Comparison of ENCODE assay signal across 8 mouse cellular contexts in genomic region chr7:16298927-16299326, GRCm38 (mm10). TPM values are rescaled to one million over a fixed set of nuclear protein-coding genes. Genes with fewer than 3 reads are reported as not detected.
DNase-seq lines count a peak whose midpoint lies in the region; ATAC-seq and TF ChIP-seq lines count a peak whose summit lies in the region.

No protein-coding gene starts in this region.

- peak overlapping the region; percentile 88 for H3K4me3 ChIP-seq in cerebellum, adult 2 months (replicated peaks; ENCODE audit: insufficient read depth, low read depth, low read length)
- 0 out of 2 replicates have a peak overlapping the region, but pooled peaks have one; percentile 41 for H3K4me3 ChIP-seq in lung, embryonic 14.5 days (ENCODE audit: low read depth, low read length)
- H3K4me3 ChIP-seq in limb, embryonic 11.5 days (ENCODE audit: low read depth, low read length), result peak overlapping the region; percentile 47; the same call in 1 of the 2 replicates
- no peak overlapping the region for H3K4me3 ChIP-seq in stomach, embryonic 15.5 days (replicated peaks)

- TF ChIP-seq POLR2A in cerebellum, adult 2 months (IDR thresholded peaks at IDR 0.05; ENCODE audit: borderline replicate concordance, insufficient read depth, low read length), result no peak

- H3K9ac ChIP-seq in lung, embryonic 14.5 days, result no peak overlapping the region
- H3K9ac ChIP-seq in limb, embryonic 11.5 days (ENCODE audit: low read length), result no peak overlapping the region; the same call in 1 of the 2 replicates
- no peak overlapping the region for H3K9ac ChIP-seq in stomach, embryonic 15.5 days

- no peaks in the 10 kb centered on the region for H3K9me3 ChIP-seq in lung, embryonic 14.5 days (ENCODE audit: low read depth, low read length)
- H3K9me3 ChIP-seq in limb, embryonic 11.5 days (ENCODE audit: control insufficient read depth, low read length), result no peaks in the 10 kb centered on the region; the same call in 1 of the 2 replicates
- no peaks in the 10 kb centered on the region for H3K9me3 ChIP-seq in stomach, embryonic 15.5 days

- no peaks in the 10 kb centered on the region for H3K36me3 ChIP-seq in lung, embryonic 14.5 days (ENCODE audit: insufficient read depth)
- no peaks in the 10 kb centered on the region for H3K36me3 ChIP-seq in limb, embryonic 11.5 days (ENCODE audit: control insufficient read depth, insufficient read depth, low read length)
- no peaks in the 10 kb centered on the region for H3K36me3 ChIP-seq in stomach, embryonic 15.5 days

- no peak for ATAC-seq in lung, embryonic 14.5 days (ENCODE audit: insufficient read depth)
- ATAC-seq in limb, embryonic 11.5 days (ENCODE audit: insufficient number of reproducible peaks, low FRiP score, low TSS enrichment, low read depth), result no peak
- no peak for ATAC-seq in stomach, embryonic 15.5 days (ENCODE audit: insufficient read depth, low FRiP score, low read depth)

- no peak for TF ChIP-seq CTCF in cerebellum, adult 2 months (IDR thresholded peaks at IDR 0.05; ENCODE audit: borderline replicate concordance, insufficient read depth, low read depth, low read length)
- TF ChIP-seq CTCF in lung, embryonic 14.5 days (IDR thresholded peaks at IDR 0.05; ENCODE audit: low read depth), result no peak

- no peaks in the 10 kb centered on the region for H3K27me3 ChIP-seq in cerebellum, adult 2 months (ENCODE audit: control insufficient read depth, insufficient read depth, low read length)
- no peaks in the 10 kb centered on the region for H3K27me3 ChIP-seq in lung, embryonic 14.5 days (ENCODE audit: insufficient read depth, low read length)
- no peaks in the 10 kb centered on the region for H3K27me3 ChIP-seq in limb, embryonic 11.5 days (ENCODE audit: control insufficient read depth, insufficient read depth, low read length)
- no peaks in the 10 kb centered on the region for H3K27me3 ChIP-seq in stomach, embryonic 15.5 days (replicated peaks)

- peak overlapping the region; percentile 81 for H3K4me2 ChIP-seq in lung, embryonic 14.5 days
- peak overlapping the region; percentile 79; the same call in 1 of the 2 replicates for H3K4me2 ChIP-seq in limb, embryonic 11.5 days (ENCODE audit: low read depth, severe bottlenecking)
- H3K4me2 ChIP-seq in stomach, embryonic 15.5 days, result peak overlapping the region; percentile 89; the same call in 1 of the 2 replicates

- DNase-seq in cerebellum, adult 2 months, result no peak
- no peak for DNase-seq in cerebellum, postnatal 10 days
- DNase-seq in lung, embryonic 14.5 days, result no peak
- DNase-seq in lung, postnatal 4 days, result no peak
- DNase-seq in limb, embryonic 11.5 days (ENCODE audit: low spot score), result no peak
- DNase-seq in adrenal gland, adult 18-20 months (ENCODE audit: low spot score in 2 of 2), result no peak
- DNase-seq in ovary, postnatal 10 days (ENCODE audit: low spot score), result no peak

- 77% methylated on average over 5 of the region's 5 CpGs for WGBS in cerebellum, adult 2 months
- WGBS in lung, embryonic 14.5 days, result 68% methylated on average over 5 of the region's 5 CpGs
- 80% methylated on average over 5 of the region's 5 CpGs for WGBS in limb, embryonic 11.5 days
- 82% methylated on average over 5 of the region's 5 CpGs for WGBS in stomach, embryonic 15.5 days

- H3K27ac ChIP-seq in cerebellum, adult 2 months (ENCODE audit: insufficient read depth, low read length), result peak overlapping the region; percentile 91
- no peak overlapping the region for H3K27ac ChIP-seq in lung, embryonic 14.5 days (ENCODE audit: low read depth)
- no peak overlapping the region for H3K27ac ChIP-seq in limb, embryonic 11.5 days (replicated peaks; ENCODE audit: low read depth, low read length)
- peak overlapping the region; percentile 3; the same call in 1 of the 2 replicates for H3K27ac ChIP-seq in stomach, embryonic 15.5 days

- peaks cover 18% of the 10 kb centered on the region for H3K4me1 ChIP-seq in cerebellum, adult 2 months (ENCODE audit: control insufficient read depth, insufficient read depth, low read length)
- H3K4me1 ChIP-seq in lung, embryonic 14.5 days (ENCODE audit: insufficient read depth), result no peaks in the 10 kb centered on the region
- peaks cover 22% of the 10 kb centered on the region for H3K4me1 ChIP-seq in limb, embryonic 11.5 days (ENCODE audit: control insufficient read depth, insufficient read depth, low read length)
- H3K4me1 ChIP-seq in stomach, embryonic 15.5 days, result peaks cover 25% of the 10 kb centered on the region

RNA-seq across cellular contexts. Expression of gene Bbc3, which starts 9.3 kb away (rescaled TPM):
- polyA plus RNA-seq in cerebellum, adult 2 months (2012; rRNA removed), result 17.0 and 20.3 TPM in 2 replicates
- polyA plus RNA-seq in lung, embryonic 14.5 days (2014; fragmentation: Nextera tagmentation; extraction: Ambion mirVana), result 4.9 and 6.4 TPM in 2 replicates
- polyA plus RNA-seq in limb, embryonic 11.5 days (2014; fragmentation: Nextera tagmentation; extraction: Ambion mirVana), result 5.0 and 6.8 TPM in 2 replicates
- 6.7 and 7.4 TPM in 2 replicates for polyA plus RNA-seq in stomach, embryonic 15.5 days (2015; fragmentation: Nextera tagmentation; extraction: Ambion mirVana)
- 1 to 10 TPM; 5.2 to 6.0 TPM for total RNA-seq in adrenal gland, adult 18-20 months (2021)

RNA-seq across cellular contexts. Expression of gene Ccdc9, which starts 12.3 kb away (rescaled TPM):
- polyA plus RNA-seq in cerebellum, adult 2 months (2012; rRNA removed), result 81.1 and 91.1 TPM in 2 replicates
- 17.7 and 22.7 TPM in 2 replicates for polyA plus RNA-seq in lung, embryonic 14.5 days (2014; fragmentation: Nextera tagmentation; extraction: Ambion mirVana)
- polyA plus RNA-seq in limb, embryonic 11.5 days (2014; fragmentation: Nextera tagmentation; extraction: Ambion mirVana), result 20.2 and 23.8 TPM in 2 replicates
- 26.7 and 27.0 TPM in 2 replicates for polyA plus RNA-seq in stomach, embryonic 15.5 days (2015; fragmentation: Nextera tagmentation; extraction: Ambion mirVana)
- 10 to 100 TPM; 52.2 to 59.2 TPM for total RNA-seq in adrenal gland, adult 18-20 months (2021)

RNA-seq across cellular contexts. Expression of gene Inafm1, which starts 25.5 kb away (rescaled TPM):
- 60.1 and 61.1 TPM in 2 replicates for polyA plus RNA-seq in cerebellum, adult 2 months (2012; rRNA removed)
- polyA plus RNA-seq in lung, embryonic 14.5 days (2014; fragmentation: Nextera tagmentation; extraction: Ambion mirVana), result 14.3 and 14.5 TPM in 2 replicates
- polyA plus RNA-seq in limb, embryonic 11.5 days (2014; fragmentation: Nextera tagmentation; extraction: Ambion mirVana), result 7.9 and 9.6 TPM in 2 replicates
- 20.5 and 21.1 TPM in 2 replicates for polyA plus RNA-seq in stomach, embryonic 15.5 days (2015; fragmentation: Nextera tagmentation; extraction: Ambion mirVana)
- total RNA-seq in adrenal gland, adult 18-20 months (2021), result 10 to 100 TPM; 21.1 to 21.8 TPM

RNA-seq across cellular contexts. Expression of gene C5ar1, which starts 39.6 kb away (rescaled TPM):
- 0.75 and 0.95 TPM in 2 replicates for polyA plus RNA-seq in cerebellum, adult 2 months (2012; rRNA removed)
- 1.7 and 2.0 TPM in 2 replicates for polyA plus RNA-seq in lung, embryonic 14.5 days (2014; fragmentation: Nextera tagmentation; extraction: Ambion mirVana)
- polyA plus RNA-seq in limb, embryonic 11.5 days (2014; fragmentation: Nextera tagmentation; extraction: Ambion mirVana), result 0.38 and 0.55 TPM in 2 replicates
- 3.7 and 4.1 TPM in 2 replicates for polyA plus RNA-seq in stomach, embryonic 15.5 days (2015; fragmentation: Nextera tagmentation; extraction: Ambion mirVana)
- total RNA-seq in adrenal gland, adult 18-20 months (2021), result 10 to 100 TPM in 1 of 2 experiments, 1 to 10 TPM in 1; 7.0 to 13.1 TPM

RNA-seq across cellular contexts. Expression of gene C5ar2, which starts 55.0 kb away (rescaled TPM):
- 0.19 and 0.20 TPM in 2 replicates for polyA plus RNA-seq in cerebellum, adult 2 months (2012; rRNA removed)
- 0.05 and 0.18 TPM in 2 replicates for polyA plus RNA-seq in lung, embryonic 14.5 days (2014; fragmentation: Nextera tagmentation; extraction: Ambion mirVana)
- 0.07 TPM in 1 of 2 replicates, not detected in the other for polyA plus RNA-seq in limb, embryonic 11.5 days (2014; fragmentation: Nextera tagmentation; extraction: Ambion mirVana)
- polyA plus RNA-seq in stomach, embryonic 15.5 days (2015; fragmentation: Nextera tagmentation; extraction: Ambion mirVana), result 0.28 and 0.37 TPM in 2 replicates
- under 1 TPM; 0.46 to 0.83 TPM for total RNA-seq in adrenal gland, adult 18-20 months (2021)

Comparison
In these comparisons a context has a peak if more than half of its experiments do, and no peak if none do; other contexts are left out.
1. H3K27ac ChIP-seq: peak in cerebellum, adult 2 months (single experiment) and stomach, embryonic 15.5 days (single experiment); none in lung, embryonic 14.5 days (single experiment) and limb, embryonic 11.5 days (single experiment).
2. Peak in every context shown above with its lines, with median percentiles within 50 percentile points of each other: H3K4me2 ChIP-seq.